Mouse (Mus musculus) forebrain, embryonic 13.5 days (tissue): ENCODE measurements at regions not wholly inside any gene's neighbourhood (a gene's known extent, or its start where the extent isn't known, plus 50 kb on each side); places are given as distances from the start of the nearest gene placed in this dataset.

Experiments used
- ATAC-seq: fragments of 200-750 bp; cut with Nextera tagmentation; 2 replicates; pipeline ENCODE4 v1.8.0; 2017
- H3K27ac ChIP-seq: fragments of 300-500 bp; sonication (generic); 2 replicates; pipeline ENCODE4 v1.5.1; 2015; ENCODE audit warnings: inconsistent platforms, mild to moderate bottlenecking, moderate library complexity
- H3K27me3 ChIP-seq: fragments of 300-500 bp; sonication (generic); 2 replicates; pipeline ENCODE4 v1.6.1; 2015; ENCODE audit warnings: mild to moderate bottlenecking, inconsistent platforms
- H3K36me3 ChIP-seq: fragments of 300-500 bp; sonication (generic); 2 replicates; pipeline ENCODE4 v1.6.1; 2015; ENCODE audit warnings: mild to moderate bottlenecking, inconsistent platforms; ENCODE audit not compliant: poor library complexity, severe bottlenecking
- H3K4me1 ChIP-seq: fragments of 300-500 bp; sonication (generic); 2 replicates; pipeline ENCODE4 v1.6.1; 2015; ENCODE audit warnings: inconsistent platforms
- H3K4me2 ChIP-seq: fragments of 300-500 bp; sonication (generic); 2 replicates; pipeline ENCODE4 v1.6.1; 2015; ENCODE audit warnings: inconsistent platforms, mild to moderate bottlenecking, moderate library complexity
- H3K4me3 ChIP-seq: fragments of 300-500 bp; sonication (generic); 2 replicates; pipeline ENCODE4 v1.5.1; 2015; ENCODE audit warnings: mild to moderate bottlenecking, inconsistent platforms
- H3K9ac ChIP-seq: fragments of 300-500 bp; sonication (generic); 2 replicates; pipeline ENCODE4 v1.6.1; 2015; ENCODE audit warnings: mild to moderate bottlenecking, inconsistent platforms
- H3K9me3 ChIP-seq: fragments of 300-500 bp; sonication (generic); replicated peaks from 2 replicates; pipeline ENCODE4 v1.6.1; 2016; ENCODE audit warnings: inconsistent platforms
- WGBS: fragments of 180-500 bp; shearing (Covaris S2); methylation state at CpG from one replicate; pipeline ENCODE4 v1.1.7; 2015; 5-methylcytosine and 5-hydroxymethylcytosine counted together

DNA sequence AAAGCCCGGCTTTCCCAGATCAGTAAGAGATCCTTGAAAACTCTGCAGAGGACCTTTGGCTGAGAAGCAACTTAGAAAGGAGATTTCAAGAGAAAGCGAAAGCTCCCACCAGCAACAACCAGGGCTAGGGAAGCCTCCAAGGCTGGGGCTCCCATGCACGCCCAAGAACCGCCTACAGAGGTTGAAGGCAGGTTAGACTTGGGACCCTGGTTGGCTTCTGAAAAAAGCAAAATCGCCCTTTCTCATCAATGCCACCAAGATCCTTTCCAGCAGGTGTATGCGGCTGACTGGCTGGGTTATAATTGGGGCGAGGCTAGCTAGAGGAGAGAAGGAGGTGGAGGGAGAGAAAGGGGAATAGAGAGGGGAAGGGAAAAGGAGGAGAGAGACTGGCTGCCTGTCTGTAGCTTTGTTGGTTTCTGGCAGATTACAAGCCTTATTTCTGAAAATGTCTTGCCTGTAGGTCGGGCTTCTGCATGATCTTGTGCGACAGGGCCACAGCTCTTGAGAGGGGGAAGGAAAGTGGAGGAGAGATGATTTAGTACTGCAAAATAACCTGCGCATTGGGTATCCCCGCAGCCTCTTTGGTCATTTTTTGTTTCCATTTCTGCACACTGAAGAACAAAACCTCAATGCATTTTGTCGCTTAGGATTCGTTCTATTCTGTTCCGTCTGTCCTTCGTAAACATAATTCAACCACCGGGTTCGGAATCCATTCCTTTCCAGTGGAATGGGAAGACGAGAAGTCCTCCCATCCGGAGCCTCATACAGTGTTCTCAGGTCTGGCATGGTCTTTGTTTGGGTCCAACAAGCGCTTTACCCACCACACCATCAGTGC is 317.5 kb downstream of the Parp8 start:
- peak overlapping the region; percentile 43 for H3K4me3 ChIP-seq
- peak overlapping the region; percentile 67 for H3K4me2 ChIP-seq
- peak overlapping the region; percentile 49 for H3K9ac ChIP-seq
- no peaks in the 10 kb centered on the region for H3K9me3 ChIP-seq
- H3K4me1 ChIP-seq, result peaks cover 48% of the 10 kb centered on the region
- ATAC-seq, result no peak
- H3K27me3 ChIP-seq, result peaks cover 71% of the 10 kb centered on the region
- no peaks in the 10 kb centered on the region for H3K36me3 ChIP-seq
- WGBS, result 4% methylated on average over 20 of the region's 20 CpGs
- H3K27ac ChIP-seq, result peak overlapping the region; percentile 66

DNA sequence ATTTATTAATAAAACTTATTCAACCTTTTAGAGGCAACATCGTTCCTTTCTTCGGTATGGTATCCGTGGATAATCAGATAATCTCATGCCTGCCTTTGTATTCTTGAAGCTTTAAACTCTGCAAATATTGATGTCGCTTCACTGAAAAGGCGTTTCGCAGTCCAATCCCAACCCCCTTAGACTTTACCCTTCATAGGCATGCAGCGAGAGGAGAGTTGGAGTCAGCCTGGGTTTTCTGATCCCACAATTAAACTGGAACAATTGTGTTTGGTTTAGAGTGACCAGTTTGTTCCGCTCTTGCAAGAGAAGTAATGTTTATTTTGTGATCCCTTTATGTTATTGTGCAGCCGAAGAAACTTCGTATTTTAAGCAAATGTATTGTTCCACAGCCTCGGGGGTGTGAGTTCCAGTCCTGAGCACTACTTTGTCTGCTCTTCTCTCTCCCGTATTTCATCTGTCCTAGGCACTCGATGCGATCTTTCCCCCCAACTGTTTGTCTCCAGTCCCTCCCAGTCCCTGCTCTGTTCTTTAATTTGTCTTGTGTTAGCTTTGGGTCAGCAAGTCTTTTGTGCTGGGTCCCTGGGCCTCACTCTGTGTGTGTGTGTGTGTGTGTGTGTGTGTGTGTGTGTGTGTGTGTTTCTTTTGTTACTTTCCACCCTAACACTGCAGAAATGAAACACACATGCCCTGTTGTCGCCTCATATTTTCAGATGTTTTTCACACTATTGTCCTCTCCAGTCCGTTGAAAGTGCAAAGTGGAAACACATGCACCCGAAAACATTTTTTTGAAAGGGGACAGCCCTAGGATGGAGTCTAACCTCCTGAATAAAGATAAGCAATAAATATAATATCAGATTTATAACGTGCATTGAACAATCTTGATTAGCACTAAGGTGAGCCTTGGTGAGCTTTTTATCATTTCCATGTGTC is 318.7 kb downstream of the Parp8 start:
- no peaks in the 10 kb centered on the region for H3K9me3 ChIP-seq
- no peaks in the 10 kb centered on the region for H3K36me3 ChIP-seq
- peak overlapping the region; percentile 66 for H3K27ac ChIP-seq
- peak overlapping the region; percentile 67 for H3K4me2 ChIP-seq
- 2% methylated on average over 18 of the region's 18 CpGs for WGBS
- no peak for ATAC-seq
- peaks cover 44% of the 10 kb centered on the region for H3K4me1 ChIP-seq
- peaks cover 69% of the 10 kb centered on the region for H3K27me3 ChIP-seq
- peak overlapping the region; percentile 43 for H3K4me3 ChIP-seq
- H3K9ac ChIP-seq, result peak overlapping the region; percentile 49; the same call in 1 of the 2 replicates

DNA sequence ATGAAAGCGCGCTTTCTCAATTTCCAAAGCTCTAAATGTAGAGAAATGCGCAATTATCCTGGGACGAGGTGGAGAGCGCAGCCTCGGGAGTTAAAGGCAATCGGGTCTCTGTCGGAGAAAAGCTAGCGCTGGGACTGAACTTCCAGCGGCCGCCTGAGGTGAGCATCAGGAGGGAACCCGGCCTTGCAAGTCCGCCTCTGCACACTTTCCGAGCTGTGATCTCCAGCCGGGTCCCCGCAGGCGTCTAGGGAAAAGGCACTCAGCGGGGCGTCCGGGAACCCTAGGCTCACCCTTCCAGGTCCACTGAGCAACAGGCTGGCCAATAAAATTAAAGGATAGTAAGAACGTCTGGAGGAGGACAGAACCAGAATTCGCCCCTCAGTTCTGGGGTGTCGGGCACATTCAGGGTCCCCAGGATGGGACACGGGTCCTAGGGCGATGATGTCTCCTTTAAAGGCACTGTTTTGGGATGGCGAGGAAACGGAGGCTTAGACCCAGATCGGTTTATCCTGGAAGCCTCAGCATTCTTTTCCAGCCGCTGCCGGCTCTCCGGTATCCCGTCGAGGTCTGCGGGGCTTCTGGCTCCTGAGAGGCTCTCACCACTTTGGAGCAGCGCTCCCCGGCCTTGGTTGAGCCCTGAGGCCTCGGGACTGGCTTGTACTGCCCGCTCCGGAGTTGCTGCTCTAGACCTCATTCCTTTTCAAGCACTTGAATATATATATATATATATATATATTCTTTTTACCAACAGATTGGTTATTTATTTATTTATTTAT is 319.5 kb downstream of the Parp8 start:
- Histone ChIP-seq H3K4me3 (peak overlapping the region; percentile 43), H3K9ac (peak overlapping the region; percentile 63), H3K27me3 (peaks cover 61% of the 10 kb centered on the region), H3K27ac (peak overlapping the region; percentile 75), H3K36me3 (no peaks in the 10 kb centered on the region), H3K9me3 (no peaks in the 10 kb centered on the region), H3K4me2 (peak overlapping the region; percentile 67), H3K4me1 (peaks cover 36% of the 10 kb centered on the region)
- under 1% methylated on average over 39 of the region's 39 CpGs for WGBS
- peak; percentile 61 for ATAC-seq

DNA sequence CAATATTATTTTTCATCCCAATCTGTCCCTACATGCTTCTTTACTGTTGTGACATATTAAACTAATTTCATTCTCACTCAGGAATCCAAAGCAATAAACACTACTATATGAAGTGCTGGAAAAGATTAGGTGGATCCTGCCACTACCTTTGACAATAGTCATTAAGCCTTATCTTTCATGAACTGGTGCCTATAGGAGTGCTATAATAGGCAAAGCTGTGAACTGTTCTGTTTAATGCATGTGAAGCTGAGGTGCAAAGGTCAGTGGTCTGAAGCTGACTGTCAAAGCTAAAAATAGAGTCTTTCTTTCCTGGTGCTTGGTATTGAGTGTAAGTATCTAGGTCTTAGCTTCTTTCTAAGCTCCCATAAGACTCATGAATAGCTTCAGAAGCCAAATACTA is 336.6 kb downstream of the Parp8 start:
- H3K27ac ChIP-seq, result no peak overlapping the region
- ATAC-seq, result no peak
- H3K27me3 ChIP-seq, result no peaks in the 10 kb centered on the region

More for the DNA sequence above, 336.6 kb downstream of the Parp8 start:
- H3K4me3 ChIP-seq, result no peak overlapping the region
- H3K4me2 ChIP-seq, result no peak overlapping the region
- no peaks in the 10 kb centered on the region for H3K4me1 ChIP-seq
- no peaks in the 10 kb centered on the region for H3K9me3 ChIP-seq
- H3K36me3 ChIP-seq, result no peaks in the 10 kb centered on the region
- H3K9ac ChIP-seq, result no peak overlapping the region
